Comparison of ENCODE assay signal across 1 mouse cellular context in the genomic region with DNA sequence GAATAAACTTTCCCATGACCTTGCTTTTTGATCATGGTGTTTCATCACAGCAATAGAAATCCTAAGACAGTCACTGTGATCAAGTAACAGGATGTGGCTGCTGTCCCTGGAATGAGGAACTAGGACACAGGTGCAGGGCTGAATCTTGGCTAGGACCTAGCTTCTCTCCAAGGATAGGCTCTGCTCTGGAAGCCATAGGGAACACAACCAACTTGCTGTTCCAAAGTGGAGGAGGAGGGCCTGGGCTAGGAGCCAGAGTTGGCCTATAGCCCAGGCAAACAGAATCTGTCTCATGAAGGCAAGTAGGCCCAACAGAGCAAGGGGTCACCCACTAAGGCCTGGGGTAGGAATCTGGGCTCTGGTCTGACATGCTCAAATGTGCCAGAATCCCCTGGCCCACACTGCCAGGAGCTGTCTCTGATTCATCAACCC.
TF ChIP-seq lines count a peak whose summit lies in the region.

No protein-coding gene starts in this region.

TF ChIP-seq in MEL, 35 proteins besides CTCF, POLR2A, EP300 and RAD21:
- TF ChIP-seq NELFE (IDR thresholded peaks at IDR 0.05; ENCODE audit: low read depth, low read length) (no peak), POLR2AphosphoS2 (IDR thresholded peaks at IDR 0.05; ENCODE audit: low read length) (no peak), JUND (IDR thresholded peaks at IDR 0.05; ENCODE audit: low read depth, low read length) (no peak), HCFC1 (IDR thresholded peaks at IDR 0.05; ENCODE audit: low read depth, low read length) (no peak), RCOR1 (IDR thresholded peaks at IDR 0.05; ENCODE audit: low read depth, low read length) (no peak), MAZ (IDR thresholded peaks at IDR 0.05; ENCODE audit: low read depth, low read length) (no peak), NRF1 (IDR thresholded peaks at IDR 0.05; ENCODE audit: insufficient read depth, low read depth, low read length, poor library complexity, severe bottlenecking) (no peak), UBTF (IDR thresholded peaks at IDR 0.05; ENCODE audit: borderline replicate concordance, insufficient read depth, low read depth, low read length) (no peak), CHD2 (IDR thresholded peaks at IDR 0.05; ENCODE audit: low read length) (no peak), TBP (IDR thresholded peaks at IDR 0.05; ENCODE audit: low read depth, low read length) (no peak), ZC3H11A (IDR thresholded peaks at IDR 0.05; ENCODE audit: low read depth, low read length) (no peak), BHLHE40 (IDR thresholded peaks at IDR 0.05; ENCODE audit: borderline replicate concordance, low read depth, low read length) (no peak), MEF2A (IDR thresholded peaks at IDR 0.05; ENCODE audit: extremely low read depth, insufficient replicate concordance, low read depth, low read length, poor library complexity, severe bottlenecking) (no peak), E2F4 (IDR thresholded peaks at IDR 0.05; ENCODE audit: borderline replicate concordance, low read depth, low read length) (no peak), TCF12 (IDR thresholded peaks at IDR 0.05; ENCODE audit: low read depth, low read length) (no peak), SIN3A (IDR thresholded peaks at IDR 0.05; ENCODE audit: low read length) (no peak)
TF ChIP-seq in MEL: peak in this region for 0.
